Mouse (Mus musculus): ENCODE measurements around the gene Procr.

Procr gene

DNA sequence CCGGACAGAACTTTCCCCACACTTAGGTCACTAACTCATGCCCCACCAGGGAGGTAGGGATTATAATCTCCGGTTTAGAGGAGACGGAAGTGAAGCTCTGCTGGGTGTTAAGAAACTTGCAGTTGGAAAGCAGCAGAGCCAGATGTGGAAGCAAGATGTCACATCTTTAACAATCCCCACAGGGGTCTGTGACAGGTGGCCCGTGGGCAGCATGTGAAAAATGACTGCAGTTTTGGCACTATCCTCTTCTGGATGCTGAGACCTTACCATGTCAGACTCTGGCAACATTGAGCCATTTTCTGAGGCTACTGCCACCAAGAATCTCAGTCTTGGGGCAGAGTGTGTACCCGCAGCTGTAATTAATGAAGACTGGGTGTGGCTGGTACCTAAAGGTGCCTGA is 53.1 kb downstream of the Procr start:
- no peak for DNase-seq (ENCODE audit: low read depth, low spot score)

Measured in skeletal muscle tissue, adult 2 months (tissue).